Mouse (Mus musculus) heart, embryonic 12.5 days (tissue): ENCODE results near the gene Tox2. TPM values are rescaled to one million over a fixed set of nuclear protein-coding genes. Genes with fewer than 3 reads are reported as not detected.
A peak's percentile ranks its signal among the peaks of the same experiment; 100 is the strongest.

Source experiments
- ATAC-seq: fragments of 200-750 bp; cut with Nextera tagmentation; 2 replicates; pipeline ENCODE4 v1.8.0; 2017; ENCODE audit warnings: moderate TSS enrichment, moderate library complexity; ENCODE audit not compliant: insufficient number of reproducible peaks, low FRiP score
- H3K27ac ChIP-seq: fragments of 300-500 bp; sonication (generic); 2 replicates; pipeline ENCODE4 v1.5.1; 2016; ENCODE audit warnings: mild to moderate bottlenecking, moderate library complexity; ENCODE audit not compliant: poor library complexity, severe bottlenecking
- H3K27me3 ChIP-seq: fragments of 300-500 bp; sonication (generic); replicated peaks from 2 replicates; pipeline ENCODE4 v1.6.1; 2016; ENCODE audit warnings: mild to moderate bottlenecking, moderate library complexity
- H3K36me3 ChIP-seq: fragments of 300-500 bp; sonication (generic); 2 replicates; pipeline ENCODE4 v1.6.1; 2016; ENCODE audit warnings: mild to moderate bottlenecking, moderate library complexity
- H3K4me1 ChIP-seq: fragments of 300-500 bp; sonication (generic); replicated peaks from 2 replicates; pipeline ENCODE4 v1.6.1; 2016; ENCODE audit warnings: mild to moderate bottlenecking
- H3K4me2 ChIP-seq: fragments of 300-500 bp; sonication (generic); 2 replicates; pipeline ENCODE4 v1.6.1; 2016; ENCODE audit warnings: mild to moderate bottlenecking, moderate library complexity
- H3K4me3 ChIP-seq: fragments of 300-500 bp; sonication (generic); 2 replicates; pipeline ENCODE4 v1.5.1; 2016; ENCODE audit warnings: mild to moderate bottlenecking
- H3K9ac ChIP-seq: fragments of 300-500 bp; sonication (generic); 2 replicates; pipeline ENCODE4 v1.6.1; 2016; ENCODE audit warnings: mild to moderate bottlenecking, moderate library complexity
- H3K9me3 ChIP-seq: fragments of 300-500 bp; sonication (generic); replicated peaks from 2 replicates; pipeline ENCODE4 v1.6.1; 2016; ENCODE audit warnings: mild to moderate bottlenecking, moderate library complexity
- WGBS: fragments of 180-500 bp; shearing (Covaris S2); methylation state at CpG from one replicate; pipeline ENCODE4 v1.1.7; 2016; 5-methylcytosine and 5-hydroxymethylcytosine counted together
- polyA plus RNA-seq: library from polyadenylated mRNA; unstranded; fragments of >200 nt; fragmentation: Nextera tagmentation; extraction: Ambion mirVana; gene quantifications from 2 replicates; pipeline ENCODE4 v1.2.1, GENCODE M21; 2016

Gene Tox2
- polyA plus RNA-seq, 1 experiment from 2014 or later: 2.4 TPM

GRCm38 (mm10) chr2:163318777-163319176, 115.9 kb downstream of the Tox2 start:
- WGBS: 81% methylated on average over 3 of the region's 3 CpGs
- H3K4me2 ChIP-seq: no peak overlapping the region
- no peaks in the 10 kb centered on the region for H3K9me3 ChIP-seq
- H3K36me3 ChIP-seq: no peaks in the 10 kb centered on the region
- H3K4me1 ChIP-seq: no peaks in the 10 kb centered on the region
- peaks cover 14% of the 10 kb centered on the region for H3K27me3 ChIP-seq
- no peak overlapping the region for H3K27ac ChIP-seq
- H3K4me3 ChIP-seq: no peak overlapping the region
- no peak overlapping the region for H3K9ac ChIP-seq
- ATAC-seq: no peak

DNA sequence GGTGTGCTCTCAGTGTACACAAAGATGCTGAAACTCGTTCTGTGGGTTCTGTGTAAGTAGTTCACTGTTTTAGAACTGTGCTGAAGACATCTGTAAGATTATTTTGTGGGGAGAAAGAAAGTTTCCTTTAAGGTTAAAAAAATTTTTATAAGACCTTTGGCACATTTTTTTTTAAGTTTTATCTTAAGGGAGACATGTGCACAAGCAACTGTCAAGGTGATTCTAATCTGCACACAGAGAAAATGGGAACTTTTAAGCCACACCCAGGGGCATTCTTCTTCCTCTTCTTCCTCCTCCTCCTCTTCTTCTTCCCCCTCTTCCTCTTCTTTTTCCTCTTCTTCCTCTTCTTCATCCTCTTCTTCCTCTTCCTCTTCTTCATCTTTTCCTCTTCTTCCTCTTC, 120.2 kb downstream of the Tox2 start:
- no peak overlapping the region for H3K4me3 ChIP-seq
- ATAC-seq: no peak
- WGBS: 55% methylated on average over 1 of the region's 1 CpGs
- no peak overlapping the region for H3K4me2 ChIP-seq
- no peak overlapping the region for H3K9ac ChIP-seq
- 0 out of 2 replicates have a peak, but pooled peaks cover 3% of the 10 kb centered on the region for H3K4me1 ChIP-seq
- H3K36me3 ChIP-seq: no peaks in the 10 kb centered on the region
- H3K27ac ChIP-seq: no peak overlapping the region
- H3K9me3 ChIP-seq: no peaks in the 10 kb centered on the region
- H3K27me3 ChIP-seq: peaks cover 14% of the 10 kb centered on the region

DNA sequence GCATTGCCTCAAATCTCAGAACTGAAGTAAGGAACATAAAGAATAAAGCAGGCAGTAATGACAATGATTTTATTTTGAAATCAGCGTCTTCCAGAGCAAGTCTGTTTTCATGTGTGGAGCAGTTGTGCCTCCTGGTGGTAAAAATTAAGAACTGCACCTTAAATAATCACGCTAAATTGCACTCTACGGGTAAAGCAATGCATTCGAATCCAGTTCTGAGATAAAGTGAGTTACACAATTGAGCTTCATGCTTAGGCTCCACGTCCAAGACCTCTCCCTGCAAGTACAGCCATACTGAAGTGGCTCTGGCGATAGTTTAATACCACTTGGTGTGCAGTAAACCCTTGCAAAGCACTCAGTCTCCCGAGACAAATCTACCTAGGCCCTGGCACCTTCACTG, 127.8 kb downstream of the Tox2 start:
- ATAC-seq: no peak
- no peak overlapping the region for H3K4me2 ChIP-seq
- H3K4me3 ChIP-seq: no peak overlapping the region
- no peaks in the 10 kb centered on the region for H3K9me3 ChIP-seq
- 25% methylated on average over 7 of the region's 7 CpGs for WGBS
- H3K9ac ChIP-seq: no peak overlapping the region
- no peak overlapping the region for H3K27ac ChIP-seq
- H3K27me3 ChIP-seq: no peaks in the 10 kb centered on the region
- peaks cover 16% of the 10 kb centered on the region for H3K36me3 ChIP-seq
- H3K4me1 ChIP-seq: peaks cover 25% of the 10 kb centered on the region

DNA sequence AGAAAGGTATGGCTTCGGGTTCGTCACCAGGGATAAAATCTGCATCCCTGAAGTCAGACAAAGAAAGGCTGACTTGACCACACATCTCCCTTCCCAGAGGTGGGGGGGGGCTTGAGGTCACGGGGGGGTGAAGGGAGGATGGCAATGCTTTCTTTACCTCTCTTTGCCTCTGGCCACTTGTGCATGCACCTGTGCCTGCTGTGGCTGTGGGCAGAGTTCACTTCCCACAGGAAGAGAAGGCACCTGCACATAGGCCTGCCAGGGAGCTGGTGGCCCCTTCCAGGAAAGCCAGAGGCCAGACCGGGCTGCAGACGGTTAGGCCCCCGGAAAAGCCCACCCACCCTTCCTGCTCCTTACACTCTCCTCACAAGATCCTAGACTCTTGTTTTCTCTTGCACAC, 128.5 kb downstream of the Tox2 start:
- WGBS: 90% methylated on average over 6 of the region's 6 CpGs
- Histone ChIP-seq H3K36me3 (peaks cover 23% of the 10 kb centered on the region), H3K27ac (no peak overlapping the region), H3K4me3 (no peak overlapping the region), H3K4me2 (no peak overlapping the region), H3K27me3 (peaks cover 3% of the 10 kb centered on the region; the same call in 1 of the 2 replicates), H3K9ac (no peak overlapping the region), H3K9me3 (no peaks in the 10 kb centered on the region), H3K4me1 (peaks cover 26% of the 10 kb centered on the region)
- ATAC-seq: no peak

- Histone ChIP-seq H3K4me3 (no peak overlapping the region), H3K9ac (no peak overlapping the region), H3K27me3 (peaks cover 13% of the 10 kb centered on the region), H3K27ac (no peak overlapping the region), H3K4me2 (no peak overlapping the region), H3K36me3 (peaks cover 33% of the 10 kb centered on the region), H3K9me3 (no peaks in the 10 kb centered on the region), H3K4me1 (peaks cover 27% of the 10 kb centered on the region)
- 36% methylated on average over 13 of the region's 13 CpGs for WGBS
- ATAC-seq: no peak
Observed at GRCm38 (mm10) chr2:163332368-163333055, 129.6 kb downstream of the Tox2 start.

DNA sequence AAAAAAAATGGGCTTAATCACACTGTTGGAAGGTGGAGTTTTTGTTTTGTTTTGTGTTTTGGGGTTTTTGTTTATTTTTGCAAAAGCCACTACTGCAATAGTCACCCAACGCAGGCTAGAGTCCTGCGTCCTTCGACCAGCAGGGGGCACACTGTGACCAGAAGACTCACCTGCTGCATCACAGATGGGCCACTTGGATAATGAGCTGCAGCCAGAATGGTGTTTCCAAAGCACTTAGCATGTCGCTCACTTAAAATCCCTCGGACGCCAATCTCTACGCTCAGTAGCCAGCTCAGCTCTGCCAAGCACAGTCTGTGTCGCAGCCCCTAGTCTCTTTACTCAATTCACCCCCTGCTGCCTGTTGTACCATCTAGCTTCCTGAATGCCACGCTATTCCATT, 137.3 kb downstream of the Tox2 start:
- Histone ChIP-seq H3K27me3 (peaks cover 44% of the 10 kb centered on the region), H3K9ac (no peak overlapping the region), H3K4me3 (no peak overlapping the region), H3K4me1 (peaks cover 45% of the 10 kb centered on the region), H3K4me2 (no peak overlapping the region), H3K36me3 (peaks cover 66% of the 10 kb centered on the region), H3K27ac (peak overlapping the region; percentile 19; the same call in 1 of the 2 replicates), H3K9me3 (no peaks in the 10 kb centered on the region)
- ATAC-seq: 0 out of 2 replicates have a peak, but pooled peaks have one; percentile 20
- 16% methylated on average over 9 of the region's 9 CpGs for WGBS

GRCm38 (mm10) chr2:163343671-163344070, 140.7 kb downstream of the Tox2 start:
- WGBS: 88% methylated on average over 4 of the region's 4 CpGs
- peaks cover 19% of the 10 kb centered on the region for H3K27me3 ChIP-seq
- H3K4me3 ChIP-seq: no peak overlapping the region
- H3K9me3 ChIP-seq: no peaks in the 10 kb centered on the region
- H3K4me1 ChIP-seq: peaks cover 74% of the 10 kb centered on the region
- H3K9ac ChIP-seq: no peak overlapping the region
- no peak for ATAC-seq
- 0 out of 2 replicates have a peak overlapping the region, but pooled peaks have one; percentile 17 for H3K27ac ChIP-seq
- no peak overlapping the region for H3K4me2 ChIP-seq
- peaks cover 43% of the 10 kb centered on the region for H3K36me3 ChIP-seq

GRCm38 (mm10) chr2:163344976-163345660, 142.2 kb downstream of the Tox2 start:
- H3K9ac ChIP-seq: 0 out of 2 replicates have a peak overlapping the region, but pooled peaks have one; percentile 31
- no peaks in the 10 kb centered on the region for H3K9me3 ChIP-seq
- H3K27me3 ChIP-seq: peaks cover 6% of the 10 kb centered on the region
- no peak overlapping the region for H3K4me3 ChIP-seq
- WGBS: 47% methylated on average over 13 of the region's 13 CpGs
- peak overlapping the region; percentile 19; the same call in 1 of the 2 replicates for H3K4me2 ChIP-seq
- H3K4me1 ChIP-seq: peaks cover 75% of the 10 kb centered on the region
- H3K27ac ChIP-seq: peak overlapping the region; percentile 78
- peaks cover 30% of the 10 kb centered on the region for H3K36me3 ChIP-seq
- ATAC-seq: no peak

DNA sequence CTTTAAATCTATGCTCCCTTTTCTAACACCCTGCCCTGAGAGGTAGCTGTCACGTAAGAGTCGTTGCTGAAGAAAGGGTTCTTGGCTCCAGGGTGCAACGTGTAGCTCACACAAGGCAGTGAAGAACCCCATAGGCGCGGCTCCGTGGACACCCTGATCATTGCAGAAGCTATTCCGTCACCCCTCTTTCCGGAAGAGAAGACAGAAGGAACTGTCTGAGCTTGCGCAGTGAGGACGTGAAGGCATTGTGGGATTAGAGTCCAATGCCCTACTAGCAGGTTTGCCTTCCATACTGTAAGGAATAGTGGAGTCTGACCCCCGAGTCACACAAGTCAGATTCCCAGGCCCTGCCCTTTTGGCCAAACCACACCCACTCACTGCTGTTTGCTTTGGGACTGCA, 143.6 kb downstream of the Tox2 start:
- peak overlapping the region; percentile 44; the same call in 1 of the 2 replicates for H3K9ac ChIP-seq
- H3K9me3 ChIP-seq: no peaks in the 10 kb centered on the region
- H3K27ac ChIP-seq: no peak overlapping the region; the same call in 1 of the 2 replicates
- H3K27me3 ChIP-seq: no peaks in the 10 kb centered on the region
- no peak overlapping the region for H3K4me2 ChIP-seq
- peaks cover 77% of the 10 kb centered on the region for H3K4me1 ChIP-seq
- 79% methylated on average over 11 of the region's 11 CpGs for WGBS
- ATAC-seq: no peak
- H3K36me3 ChIP-seq: peaks cover 23% of the 10 kb centered on the region
- no peak overlapping the region for H3K4me3 ChIP-seq

DNA sequence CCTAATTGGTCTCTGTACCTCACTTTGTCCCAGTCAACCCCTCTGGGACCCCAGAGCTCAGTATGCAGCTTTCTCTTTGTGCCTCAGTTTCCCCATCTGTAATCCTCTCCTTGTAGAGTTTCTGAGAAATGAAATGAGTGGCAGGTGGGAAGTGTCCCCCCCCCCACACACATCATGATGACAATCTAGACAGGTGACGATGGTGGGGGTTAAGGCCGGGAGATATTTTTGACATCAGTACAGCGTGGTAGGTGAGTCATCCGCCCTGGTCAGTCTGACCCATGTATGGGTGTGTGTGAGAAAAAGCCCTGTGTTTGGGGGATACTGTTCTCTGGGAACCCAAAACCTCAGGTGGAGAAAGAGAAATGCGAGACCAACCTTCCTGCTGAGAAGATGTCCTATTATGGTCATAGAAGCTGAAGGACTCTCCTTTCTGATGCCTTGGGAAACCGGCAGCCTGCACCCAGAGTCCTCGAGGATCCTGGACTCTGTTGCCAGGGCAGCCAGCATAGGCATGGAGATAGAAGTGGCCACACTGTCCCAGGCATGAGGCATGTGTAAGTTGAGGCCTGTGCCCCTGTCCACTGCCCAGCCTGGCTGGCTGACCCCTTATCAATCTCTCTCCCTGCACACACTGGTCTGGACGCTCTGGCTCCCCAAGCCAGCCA, 144.7 kb downstream of the Tox2 start:
- no peak overlapping the region for H3K4me2 ChIP-seq
- no peak overlapping the region for H3K4me3 ChIP-seq
- ATAC-seq: no peak
- H3K9ac ChIP-seq: 0 out of 2 replicates have a peak overlapping the region, but pooled peaks have one; percentile 40
- peaks cover 23% of the 10 kb centered on the region for H3K36me3 ChIP-seq
- 53% methylated on average over 8 of the region's 8 CpGs for WGBS
- H3K27me3 ChIP-seq: no peaks in the 10 kb centered on the region
- H3K27ac ChIP-seq: peak overlapping the region; percentile 52; the same call in 1 of the 2 replicates
- peaks cover 82% of the 10 kb centered on the region for H3K4me1 ChIP-seq
- no peaks in the 10 kb centered on the region for H3K9me3 ChIP-seq

- peaks cover 86% of the 10 kb centered on the region for H3K4me1 ChIP-seq
- H3K27me3 ChIP-seq: no peaks in the 10 kb centered on the region
- no peak overlapping the region for H3K4me3 ChIP-seq
- H3K9ac ChIP-seq: peak overlapping the region; percentile 56
- WGBS: 58% methylated on average over 7 of the region's 7 CpGs
- H3K4me2 ChIP-seq: no peak overlapping the region
- ATAC-seq: no peak
- no peaks in the 10 kb centered on the region for H3K9me3 ChIP-seq
- peak overlapping the region; percentile 52; the same call in 1 of the 2 replicates for H3K27ac ChIP-seq
- H3K36me3 ChIP-seq: peaks cover 18% of the 10 kb centered on the region
Observed at GRCm38 (mm10) chr2:163348677-163349076, 145.8 kb downstream of the Tox2 start.
